Mouse (Mus musculus) heart, postnatal 36 days (tissue): Measurements from ENCODE around the gene Atp5h. TPM values are rescaled to one million over a fixed set of nuclear protein-coding genes. Genes with fewer than 3 reads are reported as not detected.
A peak's percentile ranks its signal among the peaks of the same experiment; 100 is the strongest.

Source experiments
- DNase-seq, 2 experiments: peaks; one replicate each; pipeline ENCODE4 v3.0.0; 2021 to 2022
- intact Hi-C: fragments of 180-260 bp; cut with DNase I; formaldehyde crosslinking; loops from one replicate; pipeline ENCODE4 v1.15.1; 2025
- total RNA-seq, 2 experiments: library from RNA; stranded (reverse); gene quantifications; 2 replicates each; pipeline ENCODE4 v1.2.3; 2021

Atp5h gene
- total RNA-seq, 2 experiments from 2014 or later, result 2,281 to 2,357 TPM

DNA sequence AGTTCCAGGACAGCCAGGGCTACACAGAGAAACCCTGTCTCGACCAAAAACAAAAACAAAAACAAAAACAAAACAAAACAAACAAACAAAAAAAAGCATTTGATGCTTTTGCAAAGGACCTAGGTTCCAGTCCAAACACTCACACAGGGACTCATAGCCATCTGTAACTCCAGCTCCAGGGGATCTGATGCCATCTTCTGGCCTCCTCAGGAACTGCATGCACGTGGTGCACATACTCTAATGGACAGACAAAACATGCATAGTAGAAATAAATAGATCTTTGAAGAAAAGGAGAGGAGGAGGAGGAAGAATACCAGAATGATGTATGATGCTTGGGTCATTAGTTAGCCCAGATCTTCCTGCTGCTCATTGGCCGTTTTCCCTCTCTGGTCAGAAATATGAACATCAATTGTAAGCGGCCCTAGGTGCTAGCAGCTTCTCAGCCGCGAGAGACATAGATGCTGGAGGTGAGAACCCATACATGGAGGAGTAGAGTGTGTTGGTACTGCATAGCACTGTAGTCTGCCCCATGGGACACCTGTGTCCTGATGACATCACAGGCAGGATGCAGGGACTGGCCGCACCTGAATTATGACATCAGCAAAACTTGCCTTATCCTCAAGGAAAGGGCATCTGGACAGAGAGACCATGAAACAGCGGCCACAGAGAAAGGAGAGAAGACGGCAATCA, 20.3 kb upstream of the Atp5h start, which contains the start of gene Trim80:
Gene Trim80, plus strand, starts transcription at position 640 of the 690 bp plus-strand sequence.
- intact Hi-C loops, result no loop called here
- DNase-seq, result no peak

DNA sequence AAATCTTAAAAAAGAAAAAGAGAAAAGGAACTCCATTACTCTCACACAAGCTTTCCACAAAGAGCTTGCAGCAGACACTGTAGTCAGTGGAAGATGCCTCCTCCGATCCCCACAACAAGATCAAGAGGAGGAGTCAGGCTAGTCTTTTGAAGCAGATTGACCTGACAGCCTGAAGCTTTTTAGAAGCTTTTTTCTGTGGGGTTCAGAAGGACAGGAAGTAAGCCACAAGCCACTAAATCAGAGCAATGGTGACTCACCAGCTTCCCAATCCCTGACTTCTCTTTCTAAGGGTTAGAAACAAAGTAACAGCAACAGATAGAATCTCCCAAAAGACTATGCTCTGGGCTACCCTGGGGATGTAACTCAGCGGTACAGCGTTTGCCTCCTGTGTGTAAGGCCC, 19.6 kb upstream of the Atp5h start:
- intact Hi-C loops, result no loop called here
- DNase-seq, result no peak

DNA sequence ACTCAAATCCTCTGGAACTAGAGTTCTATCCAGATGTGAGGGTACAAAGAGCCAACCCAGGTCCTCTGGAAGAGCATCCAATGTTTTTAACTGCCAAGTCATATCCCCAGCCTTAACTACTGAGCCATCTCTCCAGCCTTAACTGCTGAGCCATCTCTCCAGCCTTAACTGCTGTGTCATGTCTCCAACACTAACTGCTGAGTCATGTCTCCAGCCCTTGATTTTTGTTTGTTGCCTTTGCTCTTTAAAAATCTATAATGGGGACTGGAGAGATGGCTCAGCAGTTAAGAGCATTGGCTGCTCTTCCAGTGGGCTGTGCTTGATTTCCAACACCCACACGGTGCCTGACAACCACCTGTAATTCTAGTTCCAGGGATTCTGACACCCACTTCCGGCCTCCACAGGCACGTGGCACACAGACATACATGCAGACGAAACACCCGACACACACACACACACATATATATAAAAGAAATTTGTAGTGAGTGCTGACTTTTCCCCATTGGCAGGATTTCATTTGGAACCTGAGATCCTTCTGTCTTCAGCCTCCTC, 17.9 kb upstream of the Atp5h start:
- intact Hi-C loops, result no loop called here
- no peak for DNase-seq

DNA sequence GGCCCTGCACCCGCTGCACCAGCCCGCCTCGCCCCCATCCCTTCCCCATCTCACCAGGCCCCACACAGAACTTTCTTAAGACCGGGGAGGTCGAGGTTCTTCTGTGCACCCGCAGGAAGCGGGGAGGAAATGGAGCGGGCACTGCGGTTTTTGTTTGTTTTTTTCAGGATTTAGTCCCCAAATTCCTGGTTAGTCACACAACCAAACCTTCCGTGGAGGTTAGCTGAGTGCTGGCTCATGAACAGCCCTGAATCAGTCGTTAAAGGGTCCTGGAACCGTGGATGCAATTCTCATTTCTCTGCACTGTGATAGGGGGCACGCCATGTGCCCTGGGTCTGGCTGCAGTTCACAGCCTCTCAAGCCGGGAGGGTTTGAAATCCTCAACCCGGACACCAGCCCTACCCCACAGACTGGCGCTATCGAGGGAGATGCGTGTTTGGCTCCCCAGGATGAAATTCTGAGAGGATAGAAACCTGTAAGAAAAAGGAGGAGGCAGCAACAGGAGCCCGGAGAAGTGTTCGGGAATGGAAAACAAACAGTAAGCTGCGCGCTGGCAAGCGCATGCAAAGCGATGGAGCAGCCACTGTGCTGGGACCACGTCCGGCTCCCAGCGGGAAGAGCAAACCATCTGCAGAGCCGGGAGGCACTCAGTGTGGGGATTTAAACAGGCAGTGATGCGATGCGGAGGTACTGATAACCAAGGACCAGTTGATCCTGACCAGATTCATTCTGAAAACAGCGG, 16.0 kb upstream of the Atp5h start:
- peak in 1 of 2 experiments; percentile 37 for DNase-seq
- intact Hi-C loops, result no loop called here

DNA sequence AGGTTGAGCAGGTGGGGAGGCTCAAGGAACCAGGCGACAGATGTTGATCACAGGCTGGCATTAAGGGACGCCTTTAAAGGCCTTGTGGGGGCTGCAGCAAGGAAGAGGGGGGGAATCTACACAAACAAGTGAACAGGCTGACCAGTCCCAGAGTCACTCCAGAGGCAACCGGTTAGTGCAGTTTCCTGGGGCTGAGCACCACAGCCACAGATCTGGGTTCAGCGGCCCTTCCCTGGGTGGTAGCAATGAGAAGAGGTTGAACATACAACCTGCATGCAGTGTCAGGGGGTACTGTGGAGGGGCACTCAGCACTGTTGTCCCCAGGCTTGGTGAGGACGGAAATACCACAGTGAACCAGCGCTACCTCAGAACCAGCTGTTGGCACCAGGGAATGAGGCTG, 13.6 kb upstream of the Atp5h start:
- intact Hi-C loops, result no loop called here
- no peak for DNase-seq

DNA sequence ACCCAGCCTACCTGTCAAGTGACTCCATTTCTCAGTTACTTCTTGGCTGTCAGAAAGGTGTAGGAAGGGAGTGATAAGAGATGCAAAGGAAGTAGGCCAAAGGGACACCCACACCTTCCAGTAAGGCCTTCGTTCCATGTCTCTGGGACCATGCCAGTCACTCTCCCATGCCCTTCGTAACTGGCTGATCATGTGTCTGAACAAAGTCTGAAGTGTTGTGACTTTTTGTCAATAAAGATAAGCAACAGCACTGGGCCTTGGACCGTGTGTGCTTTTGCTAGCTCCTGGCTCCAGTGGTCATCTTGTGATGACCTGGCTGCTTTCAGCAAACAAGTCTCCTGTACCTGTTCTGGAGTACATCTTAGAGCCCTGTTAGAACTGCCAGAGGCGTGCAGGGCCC, 13.1 kb upstream of the Atp5h start:
- intact Hi-C loops, result no loop called here
- no peak for DNase-seq

DNA sequence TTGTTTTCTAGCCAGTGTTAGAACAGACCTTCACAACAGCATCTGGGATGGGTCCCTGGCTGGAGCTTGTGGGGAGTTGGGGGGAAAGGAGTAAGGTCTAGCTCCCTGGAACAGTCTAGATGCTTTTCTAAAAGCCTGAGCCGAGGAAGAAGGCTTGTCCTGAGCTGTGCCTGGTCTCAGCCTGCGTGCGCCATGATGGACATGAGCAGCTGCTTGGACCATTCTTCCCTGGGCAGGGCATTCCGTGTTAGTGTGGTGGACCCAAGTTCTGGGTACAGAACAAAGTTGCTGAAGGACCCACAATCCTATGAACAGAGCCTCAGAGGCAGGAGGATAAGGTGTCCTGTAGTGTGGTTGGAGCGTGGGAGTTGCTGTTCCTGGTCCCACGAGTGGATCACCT, 10.8 kb upstream of the Atp5h start:
- intact Hi-C loops, result no loop called here
- no peak for DNase-seq

DNA sequence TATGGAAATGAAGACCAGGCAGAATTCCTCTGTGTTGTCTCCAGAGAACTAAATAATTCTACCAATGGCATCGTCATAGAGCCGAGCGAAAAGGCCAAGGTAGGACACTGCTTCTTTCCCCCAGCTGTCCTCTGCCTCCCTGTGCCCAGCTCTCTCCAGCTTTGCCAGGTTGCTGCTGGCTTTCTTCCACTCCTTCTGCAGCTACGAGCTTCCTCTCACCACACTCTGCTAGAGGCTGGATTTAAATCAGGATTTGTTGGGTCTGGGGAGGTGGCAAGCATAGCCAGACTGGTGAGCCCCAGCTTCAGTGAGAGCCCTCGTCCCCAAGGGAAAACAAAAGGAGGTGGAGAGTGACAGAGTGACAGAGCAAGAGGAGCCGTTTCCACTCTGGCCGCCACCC, 9.5 kb upstream of the Atp5h start:
- intact Hi-C loops, result loop anchor here (5.0 kb wide), 1 partner anchor 72 kb away; no protein-coding TSS in a partner anchor
- no peak for DNase-seq

DNA sequence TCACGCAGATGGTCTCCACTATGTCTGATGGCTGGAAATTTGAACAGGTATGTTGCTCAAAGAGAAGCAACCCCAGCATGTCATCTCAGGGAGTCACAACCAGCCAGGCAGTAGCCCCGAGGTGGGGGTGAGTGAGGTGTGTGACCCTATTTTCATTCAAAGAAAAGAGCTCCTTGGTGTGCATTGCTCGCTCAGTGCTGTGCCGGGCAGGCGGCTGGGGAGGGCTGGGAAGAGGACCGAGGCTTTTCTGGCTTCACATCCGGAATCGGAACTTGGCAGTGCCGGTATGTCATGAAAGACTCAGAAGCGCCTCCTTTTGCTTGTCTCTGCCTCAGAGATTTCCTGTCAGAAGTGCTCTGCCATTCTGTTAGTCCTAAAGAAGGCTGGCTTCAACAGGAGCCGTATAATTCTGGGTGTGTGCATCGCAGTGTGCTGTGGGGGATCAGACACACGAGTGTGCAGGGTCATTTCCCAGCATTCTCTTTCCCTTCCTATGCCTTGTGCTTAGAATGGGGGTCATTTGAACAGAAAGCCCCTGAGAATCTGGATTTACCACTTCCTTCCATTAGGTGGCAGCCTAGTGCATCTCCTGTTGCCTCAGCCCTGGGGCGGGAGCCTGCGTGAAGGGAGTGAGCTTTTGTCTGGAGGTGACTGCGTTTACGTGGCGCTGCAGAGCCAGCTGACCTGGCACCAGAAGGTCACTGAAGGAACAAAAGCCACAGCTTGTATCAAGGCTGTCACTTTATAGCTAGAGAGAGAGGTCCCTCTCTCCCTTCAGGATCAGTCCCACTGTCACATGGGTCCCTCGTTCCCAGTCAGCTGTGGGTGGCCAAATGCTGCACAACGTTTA, 7.9 kb upstream of the Atp5h start:
- peak; percentile 60 to 75 for DNase-seq

DNA sequence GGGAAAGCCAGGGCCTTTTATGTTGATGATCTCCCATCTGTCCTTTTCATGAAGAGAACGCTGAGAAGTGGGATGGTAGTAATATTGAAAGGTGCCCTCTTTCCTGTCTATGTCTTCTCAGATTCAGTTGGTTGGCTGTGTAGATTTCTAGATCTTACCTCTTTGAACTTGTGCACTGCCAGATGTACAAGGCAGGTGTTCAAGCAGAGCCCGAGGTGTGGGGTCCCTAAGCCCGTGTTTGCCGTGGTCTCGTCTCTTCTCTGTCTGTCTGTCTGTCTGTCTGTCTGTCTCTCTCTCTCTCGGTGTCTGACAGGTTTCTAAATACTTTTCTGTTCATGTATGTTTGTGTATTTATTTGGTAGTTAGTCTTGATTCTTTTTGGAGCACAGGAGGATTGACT, 5.9 kb upstream of the Atp5h start:
- no peak for DNase-seq
- intact Hi-C loops, result loop anchor here (5.0 kb wide), 1 partner anchor 68 kb away; no protein-coding TSS in a partner anchor

More for the DNA sequence above, 7.9 kb upstream of the Atp5h start:
- intact Hi-C loops, result loop anchor here (1.0 to 5.0 kb wide), 2 partner anchors 46 to 70 kb away; no protein-coding TSS in a partner anchor

DNA sequence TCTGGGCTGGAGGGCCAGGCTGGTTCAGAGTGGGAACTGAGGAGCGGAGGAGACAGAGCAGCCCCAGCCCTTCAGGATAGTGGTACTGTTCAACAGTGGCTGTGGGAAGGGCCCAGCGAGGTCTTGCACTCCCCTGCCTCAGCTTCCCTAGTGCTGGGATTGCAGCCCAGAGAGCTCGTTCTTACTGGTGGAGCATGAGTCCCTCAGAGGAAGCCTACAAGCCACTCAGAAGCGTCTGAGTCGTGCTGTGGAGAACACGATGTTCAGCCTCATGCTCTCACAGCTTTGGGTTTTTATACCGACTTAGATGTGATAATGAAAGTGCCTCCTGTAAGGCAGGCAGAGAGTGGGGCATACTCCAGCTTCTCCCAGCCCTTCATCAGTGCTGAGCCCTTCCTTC, 4.9 kb upstream of the Atp5h start:
- intact Hi-C loops, result loop anchor here (5.0 kb wide), 1 partner anchor 67 kb away; no protein-coding TSS in a partner anchor

DNA sequence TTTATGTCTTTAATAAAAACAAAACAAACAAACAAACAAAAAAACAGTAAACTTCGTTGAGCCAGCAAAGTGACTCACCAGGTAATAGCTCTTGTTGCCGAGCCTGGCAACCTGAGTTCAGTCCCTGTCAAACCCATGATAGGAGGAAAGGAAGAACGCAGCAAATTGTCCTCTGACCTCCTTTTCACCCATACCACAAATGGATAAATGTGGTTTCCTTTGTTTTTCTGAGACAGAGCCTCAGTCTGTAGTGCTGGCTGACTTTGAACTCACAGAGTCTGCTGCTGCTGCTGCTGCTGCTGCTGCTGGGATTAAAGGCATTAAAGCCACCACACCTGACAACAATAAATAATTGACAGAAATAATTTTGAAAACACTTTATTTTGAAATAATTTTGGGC, 3.3 kb upstream of the Atp5h start:
- no peak for DNase-seq
- intact Hi-C loops, result no loop called here

More for the DNA sequence above, 4.9 kb upstream of the Atp5h start:
- DNase-seq, result no peak

DNA sequence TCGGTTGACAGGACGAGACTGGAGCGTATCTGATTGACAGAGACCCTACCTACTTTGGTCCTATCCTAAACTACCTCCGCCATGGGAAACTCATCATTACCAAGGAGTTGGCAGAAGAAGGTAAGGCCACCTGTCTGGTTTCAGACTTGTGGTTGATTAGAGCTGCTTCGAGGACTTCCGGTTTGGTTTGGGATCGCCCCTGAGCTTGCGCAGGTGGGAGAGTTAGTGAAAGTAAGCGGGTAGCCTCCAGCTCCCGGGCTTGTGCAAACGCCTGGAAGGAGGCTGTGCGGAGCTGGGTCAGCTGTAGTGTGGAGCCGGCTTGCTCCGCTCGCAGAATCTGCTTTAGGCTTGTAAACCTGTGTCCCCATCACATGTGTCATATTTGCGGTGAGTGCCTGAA, 2.2 kb upstream of the Atp5h start:
- intact Hi-C loops, result no loop called here

DNA sequence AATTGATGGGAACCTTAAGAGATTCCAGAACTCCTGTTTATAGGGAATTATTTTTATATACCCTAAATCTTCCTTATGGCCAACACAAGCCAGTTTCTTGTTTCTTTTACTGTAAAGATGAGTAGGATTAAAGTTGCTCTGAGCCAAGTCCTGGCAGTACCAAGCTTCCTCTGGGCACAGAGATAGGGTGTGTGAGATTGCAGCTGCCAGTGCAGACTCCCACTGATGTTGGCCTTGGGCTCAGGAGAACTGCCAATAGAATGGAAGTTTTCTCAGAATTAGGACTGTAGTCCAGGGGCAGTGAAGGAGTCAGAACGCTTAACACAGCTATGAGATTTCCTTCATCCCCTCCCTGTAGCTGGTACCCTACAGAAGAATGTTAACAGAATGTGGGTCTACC, 1.6 kb upstream of the Atp5h start:
- DNase-seq, result no peak
- intact Hi-C loops, result no loop called here

More for the DNA sequence above, 2.2 kb upstream of the Atp5h start:
- no peak for DNase-seq

DNA sequence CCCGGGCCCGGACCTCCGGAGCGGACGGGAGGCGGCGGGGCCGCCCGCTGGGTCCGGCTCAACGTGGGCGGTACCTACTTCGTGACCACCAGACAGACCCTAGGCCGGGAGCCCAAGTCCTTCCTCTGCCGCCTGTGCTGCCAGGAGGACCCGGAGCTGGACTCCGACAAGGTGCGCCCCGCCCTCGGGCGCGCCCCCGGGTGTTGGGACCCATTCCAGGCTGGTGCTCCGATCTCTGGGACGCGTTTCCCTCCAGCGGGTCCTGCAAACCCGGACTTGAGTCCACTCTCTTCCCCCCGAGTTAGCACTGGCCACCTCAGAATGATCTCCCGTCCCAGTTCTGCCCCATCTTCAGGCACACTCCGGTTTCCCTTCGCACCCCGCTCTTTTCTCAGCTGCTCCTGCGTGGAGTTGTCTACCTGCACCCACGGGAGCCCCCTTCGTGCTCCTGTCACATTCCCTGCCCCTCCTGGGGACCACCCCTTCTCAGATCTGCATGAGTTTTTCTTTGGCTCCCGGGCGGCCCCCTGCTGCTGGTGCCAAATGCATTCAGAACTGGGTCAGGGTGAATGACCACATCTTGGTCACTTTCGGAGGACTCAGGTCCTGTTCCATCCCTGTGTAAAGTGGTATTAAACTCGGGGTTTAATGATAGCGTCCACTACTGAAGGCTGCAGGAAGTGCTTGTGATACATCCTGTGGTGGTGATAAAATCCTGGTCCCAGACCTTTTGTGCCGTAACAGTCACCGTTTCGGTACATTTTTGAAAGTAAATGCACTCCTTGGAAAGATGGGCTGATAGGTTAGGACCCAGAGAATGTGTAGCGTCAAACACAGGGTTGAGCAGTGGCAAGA, 801 bp upstream of the Atp5h start:
- peak in 1 of 2 experiments; percentile 70 for DNase-seq
- intact Hi-C loops, result no loop called here

DNA sequence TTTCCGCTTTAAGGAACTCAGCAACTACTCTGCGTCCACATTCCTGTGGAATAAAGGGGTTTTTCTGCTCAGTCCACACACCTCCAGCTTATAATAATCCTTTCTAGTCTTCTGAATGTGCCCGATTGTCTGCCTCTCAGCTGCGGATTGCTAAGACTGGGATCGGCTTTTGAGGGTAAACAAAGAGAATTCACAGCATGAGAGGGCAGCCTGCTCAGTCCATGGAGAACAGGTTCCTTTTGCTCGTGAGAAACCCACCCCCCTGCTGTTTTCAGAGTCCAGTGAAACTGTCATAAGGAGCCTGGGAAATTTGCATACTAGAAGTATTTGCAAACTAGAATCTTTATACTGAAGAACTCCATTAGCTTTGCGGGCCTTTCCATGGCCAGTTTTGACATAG, 10.2 kb downstream of the Atp5h start:
- intact Hi-C loops, result no loop called here
- DNase-seq, result no peak

DNA sequence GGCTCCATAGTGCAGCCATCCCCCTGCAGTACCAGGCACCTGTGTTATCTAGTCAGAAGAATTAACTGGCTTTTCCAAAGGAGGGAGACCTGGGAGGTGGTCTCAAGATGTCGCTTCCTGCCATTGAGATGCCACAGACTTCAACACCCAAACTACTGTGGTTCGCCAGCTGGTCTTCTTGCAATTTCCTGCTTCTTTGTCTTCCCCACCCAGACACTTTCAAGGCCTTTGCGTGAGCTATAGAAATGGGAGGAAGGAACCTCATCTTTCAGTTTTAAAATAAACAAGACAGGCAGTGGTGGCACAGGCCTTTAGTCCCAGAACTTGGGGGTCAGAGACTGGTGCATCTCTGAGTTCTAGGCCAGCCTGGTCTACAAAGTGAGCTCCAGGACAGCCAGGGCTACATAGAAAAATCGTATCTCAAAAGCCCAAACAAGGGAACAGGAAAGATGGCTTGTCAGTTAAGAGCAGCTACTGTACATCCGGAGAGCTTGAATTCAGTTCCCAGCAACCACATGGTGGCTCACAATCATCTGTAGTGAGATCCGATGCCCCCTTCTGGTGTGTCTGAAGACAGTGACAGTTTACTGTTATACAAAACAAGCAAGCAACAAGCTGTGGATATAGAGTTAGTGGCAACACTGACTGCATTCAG, 11.4 kb downstream of the Atp5h start:
- DNase-seq, result no peak
- intact Hi-C loops, result no loop called here

DNA sequence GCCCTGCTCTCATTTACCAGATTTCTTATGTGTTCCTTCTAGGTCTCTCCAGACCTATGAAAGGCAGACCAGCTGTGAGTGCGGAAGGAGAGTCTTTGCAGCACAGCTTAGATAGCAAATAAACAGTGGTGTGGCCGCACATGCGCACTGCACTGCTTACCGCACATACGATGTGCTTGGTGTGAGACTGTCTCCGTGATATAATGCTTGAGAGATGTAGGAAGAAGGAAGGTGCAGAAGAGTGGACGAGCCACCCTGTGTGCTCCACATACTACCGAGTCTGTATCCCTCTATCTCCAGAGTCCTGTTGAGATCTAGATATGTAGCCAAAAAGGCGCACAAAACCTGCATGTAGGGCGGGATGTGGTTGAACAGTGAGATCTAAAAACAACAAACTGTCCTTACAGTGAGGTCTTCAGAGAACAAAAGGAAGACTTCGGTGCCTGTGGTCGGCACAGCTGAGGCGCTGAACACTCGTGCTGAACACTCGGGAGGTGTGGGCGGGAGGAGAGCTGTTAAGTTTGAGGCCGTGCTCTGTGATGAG, 12.8 kb downstream of the Atp5h start:
- intact Hi-C loops, result no loop called here
- DNase-seq, result no peak

DNA sequence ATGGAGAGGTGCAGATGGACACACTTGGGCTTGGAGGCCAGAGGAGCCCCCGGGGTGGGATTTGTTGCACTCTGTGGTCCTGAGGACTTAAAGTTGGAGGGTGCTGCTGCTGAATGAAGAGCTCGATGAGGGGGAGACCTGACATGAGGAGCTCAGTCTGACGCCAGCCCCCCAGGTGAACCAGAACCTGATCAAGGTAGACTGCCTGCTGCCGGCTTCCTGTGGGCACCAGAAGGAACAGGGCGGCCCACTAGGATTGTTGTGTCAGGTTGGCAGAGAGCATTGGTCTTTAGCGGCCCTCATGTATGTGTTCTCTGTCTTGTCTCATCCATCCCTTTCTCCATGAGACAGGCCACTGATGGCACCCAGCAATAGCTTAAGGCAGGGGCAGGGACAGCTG, 14.0 kb downstream of the Atp5h start:
- intact Hi-C loops, result no loop called here

More for the DNA sequence above, 14.0 kb downstream of the Atp5h start:
- no peak for DNase-seq
